Mouse (Mus musculus): Measurements from ENCODE around the gene Aff3.

Aff3 gene

GRCm38 (mm10) chr1:38240438-38241220 is 424.1 kb downstream of the Aff3 start:
- DNase-seq (ENCODE audit: low read depth, low spot score), result no peak

DNA sequence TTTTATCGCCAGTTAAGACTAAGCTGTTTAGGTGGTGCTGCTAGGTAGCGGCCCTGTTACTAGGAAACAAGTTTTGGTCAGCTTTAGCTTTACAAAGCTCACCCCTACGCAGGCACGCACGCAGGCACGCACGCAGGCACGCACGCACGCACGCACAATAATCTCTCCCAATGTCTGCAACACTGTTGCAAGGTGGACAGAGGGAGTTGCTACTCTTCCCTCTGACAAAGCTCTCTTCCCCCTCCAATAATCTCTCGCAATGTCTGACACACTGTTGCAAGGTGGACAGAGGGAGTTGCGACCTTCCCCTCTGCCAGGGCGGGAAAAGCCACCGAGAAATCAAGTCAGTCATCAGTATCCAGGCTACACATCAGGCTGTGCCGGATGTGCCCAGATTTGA is 425.2 kb downstream of the Aff3 start:
- DNase-seq (ENCODE audit: low read depth, low spot score), result no peak

GRCm38 (mm10) chr1:38237831-38238230 is 426.9 kb downstream of the Aff3 start:
- no peak for DNase-seq (ENCODE audit: low read depth, low spot score)

DNA sequence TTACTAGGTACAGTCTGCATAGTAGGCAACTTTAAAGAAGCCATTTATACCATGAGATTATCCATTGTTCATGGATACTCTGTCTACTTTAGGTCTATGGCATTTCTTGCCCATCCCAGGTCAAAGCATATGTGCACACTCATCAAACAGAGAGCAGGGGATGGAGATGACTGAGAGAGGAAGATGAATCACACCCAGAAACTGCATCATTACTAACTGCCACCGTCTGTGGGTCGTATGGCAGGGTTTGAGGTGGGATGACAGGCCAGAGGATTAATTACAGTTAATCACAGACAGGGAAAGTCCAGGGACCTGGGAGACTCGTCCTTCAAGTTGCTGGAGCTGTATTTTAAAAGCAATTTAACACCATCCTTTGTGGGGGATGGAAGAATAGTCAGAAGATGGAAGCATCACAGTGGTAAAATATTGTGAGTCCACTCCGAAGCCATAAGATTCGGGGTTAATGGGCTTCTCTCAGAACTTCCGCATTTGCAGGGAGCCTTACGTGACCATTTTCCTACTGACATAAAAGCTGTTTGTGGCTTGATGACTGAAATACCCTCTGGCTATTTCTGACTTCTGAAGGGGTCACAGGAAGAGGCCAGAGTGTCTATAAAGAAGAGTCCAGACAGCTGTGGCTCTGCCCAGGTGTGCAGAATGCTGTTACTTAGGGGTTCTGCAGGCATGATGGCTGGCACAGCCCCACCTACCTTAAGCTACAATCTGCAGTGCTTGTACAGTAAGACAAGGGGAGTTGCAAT is 427.5 kb downstream of the Aff3 start:
- peak; percentile 52 for DNase-seq (ENCODE audit: low read depth, low spot score)

GRCm38 (mm10) chr1:38233121-38233520 is 431.6 kb downstream of the Aff3 start:
- DNase-seq (ENCODE audit: low read depth, low spot score), result no peak

DNA sequence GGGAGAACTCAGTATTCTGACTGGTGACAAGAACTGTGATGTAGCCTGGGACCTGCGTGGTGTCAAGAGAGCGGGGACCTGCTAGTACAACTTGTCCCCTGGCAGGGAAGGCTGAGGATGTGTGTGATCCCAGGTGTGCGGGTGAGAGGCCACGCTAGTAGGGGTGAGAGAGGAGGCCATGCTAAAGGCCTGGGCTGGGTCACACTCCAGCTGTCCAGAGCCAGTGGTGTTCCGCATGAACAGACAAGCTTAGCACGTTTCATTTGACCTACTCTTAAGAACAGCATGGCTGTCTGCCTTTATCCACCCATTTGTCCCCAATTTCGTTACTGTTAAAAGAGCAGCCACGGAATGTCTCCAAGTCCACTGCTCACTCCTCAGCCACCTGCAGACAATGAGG is 434.7 kb downstream of the Aff3 start:
- DNase-seq (ENCODE audit: low read depth, low spot score), result no peak

GRCm38 (mm10) chr1:38228806-38229205 is 435.9 kb downstream of the Aff3 start:
- peak; percentile 60 for DNase-seq (ENCODE audit: low read depth, low spot score)

DNA sequence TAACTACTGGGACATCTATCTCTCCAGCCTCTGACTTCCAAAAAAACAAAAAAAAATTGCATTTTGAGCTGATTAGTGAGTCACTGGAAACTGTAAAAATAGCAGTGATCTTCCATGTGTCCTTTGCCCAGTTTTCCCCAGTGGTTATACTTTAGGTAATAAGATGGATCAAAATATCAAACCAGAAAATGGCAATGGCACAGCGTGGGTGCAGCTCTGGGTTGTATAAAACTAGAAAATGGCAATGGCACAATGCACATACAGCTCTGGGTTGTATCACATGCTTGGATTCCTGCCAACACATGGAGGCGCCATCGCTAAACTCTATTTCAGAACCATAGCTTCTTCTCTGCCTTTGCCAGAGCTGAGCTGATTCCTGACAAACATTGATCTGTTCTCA is 439.6 kb downstream of the Aff3 start:
- no peak for DNase-seq (ENCODE audit: low read depth, low spot score)

GRCm38 (mm10) chr1:38222160-38222559 is 442.6 kb downstream of the Aff3 start:
- DNase-seq (ENCODE audit: low read depth, low spot score), result peak; percentile 79

DNA sequence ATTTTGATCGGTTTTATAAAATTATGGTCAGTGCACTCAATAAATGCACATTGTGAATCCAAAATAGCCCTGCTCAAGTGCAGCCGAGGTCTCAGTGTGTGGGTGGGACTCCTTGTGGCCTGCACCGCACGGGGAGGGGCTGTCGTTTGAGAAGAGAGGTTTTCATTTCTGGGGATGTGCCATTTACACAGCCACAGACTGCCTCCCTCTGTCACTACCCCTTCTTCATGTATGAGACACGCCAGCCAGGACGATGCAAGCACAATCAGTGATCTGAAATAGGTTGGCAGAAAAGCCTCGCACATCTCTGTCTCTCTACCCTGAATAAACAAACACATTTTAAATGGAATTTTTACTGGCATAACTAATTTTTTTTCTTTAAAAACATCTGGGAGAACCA is 443.3 kb downstream of the Aff3 start:
- peak; percentile 53 for DNase-seq (ENCODE audit: low read depth, low spot score)

GRCm38 (mm10) chr1:38217912-38218795 is 446.6 kb downstream of the Aff3 start:
- no peak for DNase-seq (ENCODE audit: low read depth, low spot score)

DNA sequence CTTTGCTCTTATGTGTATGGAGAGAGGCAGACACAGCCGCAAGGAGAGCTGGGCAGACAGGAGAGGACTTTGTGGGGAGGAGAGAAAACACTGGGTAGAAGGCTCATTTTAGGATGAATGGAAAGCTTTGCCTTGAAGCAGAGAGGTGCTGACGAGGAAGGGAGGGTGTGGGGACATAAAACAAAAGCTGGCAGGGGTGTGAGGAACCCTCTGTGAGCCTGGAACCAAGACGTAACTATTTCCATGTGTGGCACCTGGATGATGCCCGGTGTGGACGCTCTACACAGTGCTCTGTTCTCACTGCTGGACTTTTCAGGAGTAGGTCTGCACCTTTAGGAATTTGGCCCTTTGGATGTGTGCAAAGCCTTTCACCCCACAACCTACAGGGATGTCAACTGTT is 447.7 kb downstream of the Aff3 start:
- DNase-seq (ENCODE audit: low read depth, low spot score), result no peak

DNA sequence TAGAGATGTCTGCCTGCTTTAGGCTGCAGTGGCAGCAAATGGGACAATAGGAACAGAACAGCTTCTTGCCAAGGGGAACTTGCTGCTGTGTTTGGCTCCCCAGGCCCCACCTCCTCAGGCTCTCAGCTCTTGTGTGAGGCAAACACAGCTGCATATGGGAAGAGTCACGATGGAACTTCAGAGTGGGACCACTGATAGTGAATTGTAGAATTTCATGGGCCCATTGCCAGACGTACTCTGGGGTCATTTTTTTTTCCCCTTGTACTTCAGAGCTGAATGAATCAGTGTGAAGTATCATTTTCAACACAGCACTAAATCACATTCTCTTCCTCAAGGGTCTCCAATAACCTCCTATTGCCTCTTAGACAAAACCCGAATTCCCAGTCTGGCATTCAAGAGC is 451.4 kb downstream of the Aff3 start:
- no peak for DNase-seq (ENCODE audit: low read depth, low spot score)

- peak; percentile 77 for DNase-seq (ENCODE audit: low read depth, low spot score)
Measured at GRCm38 (mm10) chr1:38212386-38212785, 452.4 kb downstream of the Aff3 start.

GRCm38 (mm10) chr1:38202475-38203183 is 462.1 kb downstream of the Aff3 start:
- peak; percentile 88 for DNase-seq (ENCODE audit: low read depth, low spot score)

DNA sequence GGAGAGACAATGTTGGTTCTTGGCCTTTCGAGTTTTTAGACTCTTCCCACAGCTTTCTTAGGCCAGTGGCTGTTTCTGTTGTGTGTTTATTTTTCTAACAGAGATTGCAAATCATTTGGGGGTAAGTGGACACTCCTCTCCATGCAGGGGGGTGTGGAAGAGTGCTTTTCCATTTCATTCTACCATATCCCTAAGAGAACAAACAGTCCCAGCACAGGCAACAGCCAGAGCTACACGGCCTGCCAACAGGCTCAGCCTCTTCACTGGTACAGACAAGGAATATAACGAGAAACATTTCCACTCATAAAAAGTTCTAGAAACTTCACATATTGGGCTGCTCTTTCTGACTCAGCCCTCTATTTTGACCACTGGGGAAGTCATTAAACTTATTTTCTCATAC is 463.0 kb downstream of the Aff3 start:
- no peak for DNase-seq (ENCODE audit: low read depth, low spot score)

GRCm38 (mm10) chr1:38199669-38200635 is 464.8 kb downstream of the Aff3 start:
- DNase-seq (ENCODE audit: low read depth, low spot score), result no peak

GRCm38 (mm10) chr1:38198393-38199029 is 466.2 kb downstream of the Aff3 start:
- DNase-seq (ENCODE audit: low read depth, low spot score), result no peak

GRCm38 (mm10) chr1:38197145-38197682 is 467.5 kb downstream of the Aff3 start:
- DNase-seq (ENCODE audit: low read depth, low spot score), result no peak
